Mouse (Mus musculus) left cerebral cortex, adult 9 months (tissue): ENCODE data around the gene Lrrk2.
A peak's percentile ranks its signal among the peaks of the same experiment; 100 is the strongest.

Source experiments
- DNase-seq, 2 experiments: peaks; one replicate each; pipeline ENCODE4 v3.0.0; 2022; ENCODE audit warnings: low spot score in 2 of 2

Gene Lrrk2

DNA sequence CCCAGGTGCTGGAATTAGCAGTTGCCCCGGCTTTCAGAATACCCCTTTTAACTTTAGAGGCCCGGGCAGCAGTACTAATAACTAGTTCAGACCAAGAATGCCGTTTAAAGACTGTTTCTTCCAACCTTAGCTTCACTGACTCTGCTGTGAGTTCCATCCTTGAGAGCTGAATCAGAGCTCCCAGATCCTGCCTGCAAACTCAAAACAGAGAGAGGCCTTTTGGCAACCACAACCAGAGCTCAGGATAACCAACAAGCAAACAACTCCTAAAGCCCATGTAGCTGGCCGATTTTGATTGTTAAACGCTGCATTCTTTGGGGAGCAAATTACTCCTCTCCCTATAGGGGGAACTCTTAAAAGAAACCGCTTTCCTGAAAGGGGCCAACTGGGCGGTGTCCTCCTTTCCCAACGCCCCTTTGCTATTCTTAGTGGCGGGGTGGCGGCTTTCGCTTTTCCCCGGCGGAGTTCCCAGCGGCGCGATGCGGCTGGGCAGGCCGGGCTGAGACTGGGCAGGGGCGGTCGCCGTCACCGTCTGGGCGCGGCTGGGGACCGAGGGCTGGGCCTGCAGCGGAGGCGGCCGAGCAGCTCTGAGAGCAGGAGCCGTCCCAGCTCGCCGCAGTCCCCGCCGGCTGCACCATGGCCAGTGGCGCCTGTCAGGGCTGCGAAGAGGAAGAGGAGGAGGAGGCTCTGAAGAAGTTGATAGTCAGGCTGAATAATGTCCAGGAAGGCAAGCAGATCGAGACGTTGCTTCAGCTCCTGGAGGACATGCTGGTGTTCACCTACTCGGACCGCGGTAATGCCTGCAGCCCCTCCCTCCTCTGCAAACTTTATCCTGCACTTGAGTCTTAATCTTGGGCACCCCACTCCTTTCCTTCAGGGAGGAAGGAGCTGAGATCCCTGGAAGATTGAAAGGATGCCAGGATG is at the start of gene Lrrk2:
Lrrk2 (plus strand) TSS at position 531 of the 924 bp plus-strand sequence.
- DNase-seq, result peak; percentile 22 to 70

DNA sequence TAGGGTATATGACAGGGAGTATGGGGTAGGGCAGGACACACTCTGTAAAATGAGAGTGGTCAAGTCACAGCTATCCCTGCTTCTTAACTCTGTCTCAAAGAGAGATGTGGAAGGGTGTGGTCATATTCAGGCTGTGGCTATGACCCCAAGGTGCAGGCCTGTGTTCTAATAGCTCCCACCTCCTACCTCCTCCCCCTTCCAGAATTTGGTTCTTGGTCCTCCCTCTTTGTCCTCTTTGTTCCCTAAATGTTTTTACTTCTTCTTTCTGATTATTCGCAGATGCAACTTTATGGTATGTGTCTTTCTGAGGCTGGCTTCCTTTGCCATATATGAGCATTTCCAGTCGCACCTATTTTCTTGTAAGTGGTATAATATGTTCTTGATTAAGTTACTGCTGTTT is 48.5 kb upstream of the Lrrk2 start:
- DNase-seq, result no peak

DNA sequence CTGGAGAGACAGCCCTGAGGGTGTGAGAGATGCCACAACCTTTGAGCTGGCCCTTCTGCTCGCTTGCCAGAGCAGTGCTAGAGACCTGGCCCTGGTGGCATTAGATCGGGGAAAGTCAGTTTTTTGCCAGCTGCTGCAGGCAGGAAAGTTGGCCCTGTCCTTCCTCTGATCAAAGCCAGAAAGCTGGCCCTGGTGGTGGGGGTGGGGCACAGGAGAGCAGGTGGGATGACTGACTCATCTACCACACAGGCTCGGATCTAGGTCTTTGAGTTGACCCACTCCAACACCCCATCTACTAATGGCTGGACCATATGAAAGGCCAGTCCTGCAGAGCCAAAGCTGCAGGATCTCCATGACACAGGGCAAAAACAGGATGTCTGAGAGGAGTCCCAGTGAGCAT is 43.8 kb upstream of the Lrrk2 start:
- no peak for DNase-seq

DNA sequence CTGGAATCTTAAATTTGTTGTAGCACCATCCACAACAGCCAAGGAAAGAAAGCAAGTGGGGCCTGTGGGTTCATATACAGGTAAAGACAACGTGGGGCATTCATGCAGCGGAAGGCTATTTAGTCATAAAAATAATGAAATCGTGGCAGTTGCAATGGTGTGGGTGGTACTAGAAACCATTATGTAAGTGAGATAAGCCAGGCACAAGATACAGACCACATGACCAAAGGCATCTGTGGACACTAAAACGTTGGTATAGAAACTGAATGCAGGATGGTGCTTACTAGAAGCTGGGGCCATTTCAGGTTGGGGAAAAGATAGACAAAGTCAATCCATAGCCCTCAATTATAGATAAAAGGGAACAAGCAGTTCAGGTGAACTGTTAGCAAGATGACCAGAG is 40.5 kb upstream of the Lrrk2 start:
- no peak for DNase-seq

DNA sequence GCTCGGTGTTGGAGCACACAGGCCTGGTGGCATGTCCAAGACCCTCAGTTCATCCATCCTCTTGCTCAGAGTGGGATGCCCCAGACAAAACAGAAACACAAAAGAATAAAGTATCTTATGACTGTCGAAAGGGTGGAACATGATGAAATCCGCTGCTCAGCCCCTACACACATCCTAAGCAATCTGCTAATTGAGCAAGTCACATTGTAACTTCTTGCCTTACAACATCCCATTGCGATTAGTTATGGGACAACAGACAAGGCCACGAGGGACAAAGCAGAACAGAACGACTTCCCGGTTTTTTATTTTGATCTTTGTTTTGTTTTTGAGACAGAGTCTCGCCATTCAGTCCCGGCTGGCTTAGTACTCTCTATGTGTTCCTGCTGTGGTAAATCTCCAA is 39.9 kb upstream of the Lrrk2 start:
- DNase-seq, result no peak

DNA sequence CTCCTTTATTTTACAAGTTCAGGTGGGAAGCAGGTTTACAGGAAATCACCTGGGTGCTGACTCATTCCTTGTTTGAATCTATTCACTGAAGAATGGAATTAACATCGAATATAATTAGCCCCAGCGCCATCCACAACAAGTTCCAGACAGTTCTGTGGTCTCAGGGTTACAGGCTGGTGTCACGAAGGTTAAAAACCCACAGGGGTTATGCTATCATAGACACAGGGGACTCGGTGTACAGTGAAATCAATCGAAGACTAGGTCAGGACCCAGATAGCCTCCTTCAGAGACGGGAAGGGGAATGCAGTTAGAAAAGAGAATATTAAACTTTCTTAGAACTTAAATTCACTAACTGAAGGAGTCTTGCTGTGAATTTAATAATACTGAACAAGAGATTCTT is 39.2 kb upstream of the Lrrk2 start:
- no peak for DNase-seq

DNA sequence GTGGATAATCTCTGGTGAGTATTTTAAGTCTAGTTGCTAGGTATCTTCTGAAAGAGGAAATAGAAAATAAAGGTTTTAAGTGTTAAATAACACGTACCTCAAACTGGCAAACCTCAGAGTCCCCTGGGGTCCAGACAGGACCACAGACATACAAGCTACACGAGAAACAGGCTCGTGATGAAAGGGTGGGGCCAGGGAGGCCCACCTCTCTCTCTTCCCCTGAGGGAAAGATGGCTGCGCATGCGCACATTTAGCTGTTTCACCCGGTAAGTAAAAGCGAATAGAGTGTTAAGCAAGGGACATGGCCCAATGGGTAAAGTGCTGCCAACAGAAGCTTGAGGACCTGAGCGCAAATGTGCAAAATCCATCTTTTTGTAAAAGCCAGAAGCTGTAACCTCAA is 38.7 kb upstream of the Lrrk2 start:
- no peak for DNase-seq

DNA sequence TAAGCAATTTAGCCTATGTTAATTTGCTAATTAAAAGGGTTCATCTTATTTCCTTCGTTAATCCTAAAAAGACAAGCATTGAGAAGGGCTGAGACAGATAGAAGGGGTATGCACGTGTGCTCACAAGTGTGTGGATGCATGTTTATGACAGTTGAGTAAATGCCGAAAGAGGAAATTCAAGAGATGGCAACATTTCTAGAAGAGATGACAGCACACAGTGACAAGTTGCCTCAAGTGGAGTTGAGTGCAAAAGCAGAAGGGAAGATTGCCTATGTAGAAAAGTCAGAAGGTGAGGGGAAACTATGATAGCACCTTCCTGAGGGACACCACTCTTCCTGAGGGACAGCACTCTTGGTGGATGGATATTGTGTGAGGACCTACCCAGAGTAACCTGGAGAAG is 31.3 kb upstream of the Lrrk2 start:
- no peak for DNase-seq

DNA sequence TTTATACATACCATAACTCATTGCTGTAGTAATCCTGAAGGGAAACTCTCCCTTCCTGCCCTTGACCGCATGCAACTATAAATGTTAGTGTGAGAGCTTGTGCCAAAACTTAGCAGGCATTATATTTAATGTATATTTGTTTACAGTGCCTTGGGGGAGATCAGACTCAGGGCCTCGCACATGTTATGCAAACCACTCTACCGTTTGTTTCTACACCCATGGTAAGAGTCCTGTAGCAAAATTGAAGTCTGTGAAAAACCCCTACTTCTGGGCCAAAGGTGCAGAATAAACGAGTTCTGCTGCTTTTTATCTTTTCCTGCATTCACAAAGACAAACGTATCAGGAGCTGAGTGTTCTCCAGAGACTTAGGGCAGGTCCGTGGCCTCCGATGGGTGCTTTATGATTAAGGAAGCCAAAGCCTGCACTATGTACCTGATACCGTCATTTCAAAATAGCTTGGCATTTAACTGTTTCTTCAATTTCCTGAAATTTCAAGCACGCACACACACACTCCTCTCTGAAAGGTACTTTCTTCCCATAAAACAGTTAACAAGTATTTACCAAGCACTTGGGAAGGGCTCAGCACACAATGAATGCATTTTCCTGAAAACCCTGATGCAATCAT is 30.2 kb upstream of the Lrrk2 start:
- DNase-seq, result no peak

DNA sequence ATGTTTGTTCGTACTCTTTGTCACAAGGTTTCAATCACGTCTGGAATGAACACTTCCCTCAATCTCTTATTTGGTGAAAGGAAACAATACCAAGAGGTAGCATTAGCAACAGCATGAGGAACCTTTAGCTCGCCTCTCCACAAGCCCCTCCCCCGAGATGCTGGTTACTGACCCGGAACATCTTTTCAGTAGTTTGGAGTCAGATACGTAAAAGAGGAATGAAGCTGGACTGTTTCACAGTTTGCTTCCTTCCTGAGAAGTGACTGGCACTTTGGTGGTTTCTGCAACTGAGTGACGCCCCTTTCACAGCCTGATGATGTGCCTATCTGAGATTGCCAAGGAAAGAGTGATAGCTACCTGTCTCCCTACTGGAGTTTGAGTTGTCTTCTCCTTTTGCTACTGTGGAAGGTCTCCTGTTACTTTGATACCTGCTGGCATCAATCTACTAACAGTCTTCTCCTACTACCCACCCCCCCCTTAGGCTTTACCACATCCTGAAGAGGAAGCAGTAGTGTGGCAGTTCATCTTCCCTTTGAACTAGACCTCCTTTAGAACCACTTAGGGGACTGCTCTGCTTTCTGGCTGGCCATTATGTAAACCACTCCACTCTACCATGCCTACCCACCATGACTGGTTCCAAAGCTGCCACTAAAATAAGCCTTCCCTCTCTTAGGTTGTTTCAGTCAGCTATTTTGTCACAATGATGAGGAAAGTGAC is 29.2 kb upstream of the Lrrk2 start:
- no peak for DNase-seq

DNA sequence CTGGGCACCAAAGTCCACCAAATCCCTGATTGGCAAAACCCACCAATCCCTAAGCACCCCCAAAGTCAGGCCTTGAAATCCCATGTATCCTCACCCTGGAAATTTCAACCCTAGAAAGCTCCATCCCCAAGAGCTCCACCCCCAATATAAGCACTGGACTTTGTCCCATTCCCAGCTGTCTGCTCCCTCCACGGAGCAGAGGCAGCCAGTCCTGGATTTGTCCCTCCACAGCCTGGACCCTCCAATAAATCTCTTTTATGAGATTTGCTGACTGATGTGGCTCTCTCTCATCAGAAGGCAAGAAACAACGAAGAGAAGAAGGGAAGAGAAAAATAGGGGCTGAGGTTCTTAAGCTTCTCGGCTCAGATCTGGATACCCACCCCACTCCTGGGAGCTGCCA is 22.7 kb upstream of the Lrrk2 start:
- DNase-seq, result no peak

DNA sequence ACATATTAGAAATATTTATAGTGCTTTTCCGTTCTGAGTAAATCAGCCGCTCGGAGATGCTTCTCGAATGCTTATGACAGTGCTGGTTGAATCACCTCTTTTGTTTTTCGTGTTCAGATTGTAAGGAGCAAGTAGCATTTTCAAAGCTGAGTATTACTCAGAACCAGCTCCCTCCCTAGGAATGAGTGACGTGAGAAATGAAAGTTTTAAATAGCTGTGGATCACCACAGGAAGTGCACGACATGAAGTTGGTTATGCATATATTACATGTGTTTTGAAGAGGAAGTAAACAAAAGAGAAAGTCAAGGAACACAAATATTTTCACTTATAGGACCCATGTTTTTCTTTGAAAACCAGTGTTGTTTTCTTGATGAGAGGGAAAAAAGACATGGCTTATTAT is 21.5 kb upstream of the Lrrk2 start:
- no peak for DNase-seq

DNA sequence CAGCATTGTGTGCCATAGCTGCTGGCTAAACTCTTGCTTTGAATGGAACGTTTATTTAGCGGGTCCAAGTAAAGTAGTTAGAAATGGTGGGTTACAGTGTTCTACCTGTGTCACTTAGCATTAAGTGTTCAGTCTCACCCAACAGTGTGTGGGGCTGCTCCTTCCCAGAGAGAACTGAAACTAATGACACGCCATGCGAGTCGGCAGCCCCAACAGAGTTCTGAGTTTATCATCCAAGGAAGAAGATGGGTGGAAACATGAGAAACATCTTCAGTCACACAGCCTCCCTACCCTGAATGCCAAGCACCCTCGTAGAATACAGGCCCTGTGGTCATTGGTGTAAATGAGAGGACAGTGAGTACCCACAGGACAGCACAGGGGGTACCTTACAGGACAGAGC is 14.7 kb upstream of the Lrrk2 start:
- no peak for DNase-seq

DNA sequence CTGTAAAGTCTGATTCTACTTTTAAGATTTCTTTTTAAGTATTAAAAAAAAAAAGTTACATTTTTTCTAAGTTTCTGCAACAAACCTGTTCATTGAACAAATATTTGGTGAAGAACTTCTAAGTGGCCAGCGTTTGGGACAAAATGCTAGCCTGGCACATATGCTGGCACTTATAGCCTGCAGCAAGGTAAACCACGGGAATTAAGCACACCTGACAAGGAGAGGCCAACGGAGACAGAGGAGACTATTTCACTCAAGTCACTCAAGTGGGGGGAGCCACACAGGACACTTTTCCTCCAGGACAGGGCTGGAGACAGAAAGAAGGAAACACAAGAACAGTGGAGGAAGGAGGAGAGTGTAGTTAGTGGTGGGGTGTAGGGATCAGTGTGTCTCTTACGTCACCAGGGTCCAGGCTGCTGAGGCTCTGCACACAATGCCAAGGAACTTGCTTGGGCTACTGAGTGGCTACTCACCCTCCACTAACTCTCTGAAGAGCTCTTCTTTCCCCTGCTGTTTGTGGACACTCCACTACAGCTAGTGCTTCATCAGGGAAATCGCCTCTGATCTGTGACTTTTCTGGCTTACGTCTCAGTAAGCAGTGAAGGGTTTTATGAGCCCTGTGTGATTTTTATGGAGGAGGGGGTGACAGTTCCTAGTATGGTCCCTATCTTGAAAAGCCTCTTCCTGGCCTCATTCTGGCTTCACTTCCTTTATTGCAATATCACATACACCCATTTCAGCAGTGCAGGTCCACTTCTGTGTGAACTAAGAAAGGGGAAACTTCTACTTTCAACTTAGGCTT is 12.5 kb upstream of the Lrrk2 start:
- no peak for DNase-seq

DNA sequence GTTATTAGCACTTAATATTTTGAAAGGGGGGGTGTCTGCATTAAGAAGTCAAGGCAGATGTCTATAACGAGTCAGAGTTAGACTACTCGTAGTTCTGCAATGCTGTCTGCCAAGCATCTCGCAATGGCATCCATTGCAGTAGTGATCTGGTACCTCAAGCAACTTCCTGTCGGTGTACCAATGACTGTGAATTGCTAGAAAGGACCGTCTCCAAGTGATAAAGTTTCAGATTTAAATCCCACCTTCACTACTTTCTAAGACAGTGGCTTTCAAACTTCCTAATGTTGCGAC is 12.0 kb upstream of the Lrrk2 start:
- DNase-seq, result no peak

DNA sequence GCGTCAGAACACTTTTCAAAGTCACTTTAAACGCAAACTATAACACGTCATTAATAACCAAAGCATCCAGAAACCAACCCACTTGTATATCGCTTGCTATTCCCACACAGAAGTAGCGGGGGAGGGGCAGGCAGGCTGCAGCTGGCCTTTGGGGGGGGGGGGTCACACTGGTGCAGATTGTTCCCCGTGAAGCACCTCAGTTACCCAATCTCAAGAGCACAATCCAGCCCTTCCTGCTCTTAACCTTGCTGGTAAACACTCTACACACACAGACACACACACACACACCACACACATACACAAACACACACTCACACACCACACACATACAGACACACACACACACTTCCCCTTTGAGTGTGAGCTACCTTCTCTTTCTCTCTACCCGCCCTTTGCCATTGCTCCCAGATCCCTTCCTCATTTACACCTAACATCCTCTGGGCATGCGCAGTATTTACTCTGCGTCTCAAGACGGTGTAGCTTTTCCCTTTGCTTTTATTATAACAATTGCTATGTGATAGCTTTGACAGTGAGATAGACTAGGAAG is 8.3 kb upstream of the Lrrk2 start:
- DNase-seq, result no peak

DNA sequence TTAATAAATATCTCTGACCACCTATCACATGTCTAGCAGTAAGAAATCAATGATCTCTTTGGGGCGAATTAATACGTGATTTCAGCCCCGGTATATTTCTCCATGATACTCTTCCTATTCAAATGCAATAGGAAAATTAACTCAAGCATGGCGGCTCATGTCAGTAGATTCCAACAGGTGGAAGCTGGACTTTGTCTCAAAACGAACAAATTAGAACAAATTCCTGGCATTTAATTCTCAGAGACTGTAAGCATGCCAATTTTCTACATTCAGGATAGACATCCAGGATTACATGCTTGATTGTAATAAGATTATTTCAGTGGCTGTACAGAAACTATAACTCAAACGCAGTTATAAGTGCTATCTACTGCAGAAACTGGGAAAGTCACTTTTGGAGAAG is 7.4 kb upstream of the Lrrk2 start:
- DNase-seq, result no peak

DNA sequence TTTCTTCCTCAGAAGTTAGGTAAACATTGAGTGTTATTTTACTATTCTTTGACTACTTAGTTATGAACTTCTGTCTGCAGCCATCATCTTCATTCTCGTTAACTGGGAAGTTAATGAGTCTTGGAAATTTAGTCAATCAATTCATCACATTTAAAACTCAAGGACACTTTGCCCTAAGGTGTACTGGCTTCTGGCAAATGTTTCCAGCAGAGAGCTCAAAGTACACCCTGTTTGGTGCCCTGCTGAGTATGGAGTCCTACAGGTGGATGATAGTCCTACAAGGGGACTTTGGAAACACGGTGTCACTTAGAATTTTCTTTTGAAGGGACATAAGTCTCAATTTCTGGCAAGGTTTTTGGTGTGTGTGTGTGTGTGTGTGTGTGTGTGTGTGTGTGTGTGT is 1.8 kb upstream of the Lrrk2 start:
- DNase-seq, result no peak

DNA sequence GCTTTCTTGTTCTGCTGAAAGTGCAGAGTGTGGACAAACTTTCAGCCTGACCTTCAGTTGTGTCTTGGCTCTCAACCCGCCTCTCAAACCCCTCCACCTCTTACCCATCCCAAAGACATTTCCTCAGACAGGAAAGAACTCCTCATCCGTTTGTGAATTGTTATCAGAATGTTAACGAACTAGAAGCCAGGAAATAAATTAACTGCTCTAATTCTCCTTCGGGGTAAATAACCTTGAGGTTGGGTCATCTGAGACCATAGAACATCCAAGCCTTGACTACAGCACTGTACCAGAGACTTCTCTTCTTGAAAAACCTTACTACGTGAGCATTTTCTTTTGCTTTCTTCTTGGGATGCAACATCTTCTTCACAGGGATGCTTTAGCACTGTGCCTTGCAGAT is 988 bp upstream of the Lrrk2 start:
- DNase-seq, result no peak

DNA sequence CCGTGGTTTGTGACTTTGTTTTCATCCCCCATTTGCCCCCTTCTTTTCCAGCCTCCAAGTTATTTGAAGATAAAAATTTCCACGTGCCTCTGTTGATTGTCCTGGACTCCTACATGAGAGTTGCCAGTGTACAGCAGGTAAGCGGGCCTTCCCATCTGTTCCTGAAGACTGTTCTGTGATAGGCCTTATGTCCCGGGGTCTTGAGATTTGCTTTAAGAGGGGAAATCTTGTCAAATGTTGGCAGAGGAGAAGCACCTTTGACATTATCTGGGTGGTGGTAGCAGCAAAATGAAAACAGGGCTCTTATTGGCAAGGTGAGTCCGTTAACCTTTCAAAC is 562 bp downstream of the Lrrk2 start:
- DNase-seq, result no peak

DNA sequence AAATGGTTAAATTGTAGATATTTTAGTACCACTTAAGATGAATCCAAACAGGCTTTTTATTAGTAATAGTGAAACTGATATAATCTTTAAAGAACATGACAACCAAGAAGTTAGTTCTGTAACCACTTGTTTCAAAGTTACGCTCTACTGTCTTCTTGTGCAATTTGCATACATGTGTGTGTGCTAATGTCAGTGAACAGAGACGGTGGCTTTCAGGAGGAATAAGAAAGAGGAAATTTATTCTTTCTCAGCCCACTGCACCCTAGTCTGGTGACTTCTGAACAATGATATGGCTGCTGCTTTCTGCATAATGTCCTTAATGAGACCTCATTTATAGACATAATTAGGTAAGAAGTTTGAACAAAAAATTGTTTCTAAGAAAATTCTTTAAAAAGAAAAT is 7.1 kb downstream of the Lrrk2 start:
- no peak for DNase-seq
